Mouse (Mus musculus): Measurements from ENCODE around the gene Otop3. TPM values are rescaled to one million over a fixed set of nuclear protein-coding genes. Genes with fewer than 3 reads are reported as not detected.

The Otop3 gene
- 4.6 and 8.4 TPM in 2 replicates for polyA plus RNA-seq (2015; fragmentation: Nextera tagmentation; extraction: Ambion mirVana)

DNA sequence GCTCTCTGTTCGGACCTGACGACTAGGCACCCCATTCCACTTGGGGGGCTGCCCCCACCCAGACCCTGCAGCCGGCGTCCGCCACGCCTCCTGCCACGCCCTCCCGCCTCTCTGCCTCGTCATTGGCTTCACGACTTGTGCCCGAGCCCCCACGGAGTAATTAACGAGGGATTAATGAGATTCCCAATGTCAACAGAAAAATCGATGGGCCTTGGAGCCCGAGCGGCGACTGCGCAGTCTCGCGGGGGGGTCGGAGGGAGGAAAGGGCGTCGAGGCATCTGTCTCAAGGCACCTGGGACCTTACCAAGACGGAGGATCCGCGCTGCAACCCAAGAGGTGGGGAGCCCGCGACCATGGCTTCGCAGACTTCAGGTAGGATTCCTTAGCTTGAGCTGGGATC, at the start of gene Otop3:
Otop3 (plus strand) TSS at position 201 of the 400 bp plus-strand sequence.
- no peaks in the 10 kb centered on the region for H3K9me3 ChIP-seq (replicated peaks; ENCODE audit: control insufficient read depth, low read length)
- peaks cover 38% of the 10 kb centered on the region for H3K27me3 ChIP-seq (ENCODE audit: control insufficient read depth, insufficient read depth, low read length)
- no peaks in the 10 kb centered on the region for H3K36me3 ChIP-seq (ENCODE audit: control insufficient read depth, insufficient read depth, low read length)
- H3K4me3 ChIP-seq (replicated peaks; ENCODE audit: low read length): peak within 1 kb of the TSS; percentile 26
- peak within 1 kb of the TSS; percentile 47 for H3K4me2 ChIP-seq (ENCODE audit: low read depth, low read length)
- H3K4me1 ChIP-seq (ENCODE audit: control insufficient read depth, insufficient read depth, low read length): no peaks in the 10 kb centered on the region; the same call in 1 of the 2 replicates
- 2% methylated on average over 29 of the region's 29 CpGs for WGBS
- no peak within 1 kb of the TSS for H3K27ac ChIP-seq (ENCODE audit: low read length)
- ATAC-seq (ENCODE audit: insufficient read depth, low FRiP score): no peak
- 0 out of 2 replicates have a peak within 1 kb of the TSS, but pooled peaks have one; percentile 32 for H3K9ac ChIP-seq (ENCODE audit: low read length)

DNA sequence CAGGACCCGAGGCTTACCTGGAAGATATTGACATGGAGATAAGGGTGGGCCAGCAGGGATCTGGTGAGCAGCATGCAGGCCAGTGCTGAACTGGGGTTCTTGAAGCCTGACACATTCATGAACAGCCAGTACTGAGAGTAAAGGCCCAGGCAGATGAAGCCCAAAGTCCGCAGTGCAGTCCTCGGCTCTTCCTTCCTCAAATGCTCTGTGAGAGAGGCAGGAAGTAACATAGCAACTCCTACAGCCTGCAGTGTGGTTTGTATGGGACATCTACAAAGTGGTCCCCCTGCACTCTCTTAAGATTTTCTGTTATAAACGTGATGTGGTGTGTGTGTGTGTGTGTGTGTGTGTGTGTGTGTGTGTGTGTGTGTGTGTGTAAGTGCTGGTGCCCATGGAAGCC, 49.2 kb upstream of the Otop3 start:
- H3K36me3 ChIP-seq (ENCODE audit: control insufficient read depth, insufficient read depth, low read length): no peaks in the 10 kb centered on the region
- H3K27ac ChIP-seq (ENCODE audit: low read length): no peak overlapping the region
- H3K4me3 ChIP-seq (replicated peaks; ENCODE audit: low read length): no peak overlapping the region
- no peak overlapping the region for H3K4me2 ChIP-seq (ENCODE audit: low read depth, low read length)
- no peaks in the 10 kb centered on the region for H3K27me3 ChIP-seq (ENCODE audit: control insufficient read depth, insufficient read depth, low read length)
- ATAC-seq (ENCODE audit: insufficient read depth, low FRiP score): no peak
- 59% methylated on average over 4 of the region's 4 CpGs for WGBS
- H3K4me1 ChIP-seq (ENCODE audit: control insufficient read depth, insufficient read depth, low read length): peaks cover 6% of the 10 kb centered on the region
- H3K9me3 ChIP-seq (replicated peaks; ENCODE audit: control insufficient read depth, low read length): no peaks in the 10 kb centered on the region
- no peak overlapping the region for H3K9ac ChIP-seq (ENCODE audit: low read length)

DNA sequence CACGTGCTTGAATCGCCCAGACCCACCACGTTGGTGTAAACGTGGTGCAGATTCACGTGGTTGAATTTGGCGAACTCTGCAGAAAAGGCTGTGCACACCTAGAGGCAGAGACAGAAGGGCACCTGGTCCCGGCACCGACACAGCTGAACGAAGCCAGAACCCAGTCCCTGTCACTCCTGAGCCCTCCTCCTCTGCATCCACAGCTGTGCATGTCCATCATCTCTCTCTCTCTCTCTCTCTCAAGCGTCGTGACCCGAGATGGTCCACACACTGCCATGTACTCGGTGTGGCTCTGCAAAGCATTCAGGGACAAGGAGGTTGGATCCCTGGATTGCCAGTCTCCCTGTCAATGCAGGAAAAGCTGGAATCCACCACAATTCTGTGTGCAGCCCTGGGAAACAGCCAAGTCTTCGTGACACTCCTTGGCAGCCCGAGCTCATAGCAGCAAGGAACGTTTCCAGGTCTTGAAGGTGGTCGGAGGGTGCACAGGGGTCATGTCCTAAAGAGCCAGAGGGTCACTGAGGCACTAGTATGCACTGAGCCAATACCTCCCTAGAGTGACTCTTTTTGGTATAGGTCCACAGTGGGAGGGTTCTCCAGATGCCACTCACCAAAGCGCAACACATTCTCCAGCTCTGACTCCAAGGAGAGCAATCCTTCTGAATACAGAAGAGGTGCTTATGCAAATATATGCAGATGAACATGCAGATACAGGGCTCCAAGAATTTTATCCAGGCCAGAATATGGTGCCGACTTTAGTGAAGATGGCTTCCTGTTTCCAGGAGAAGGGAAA, 48.1 kb upstream of the Otop3 start:
- Histone ChIP-seq H3K9ac (ENCODE audit: low read length) (no peak overlapping the region), H3K4me1 (ENCODE audit: control insufficient read depth, insufficient read depth, low read length) (peaks cover 18% of the 10 kb centered on the region), H3K9me3 (replicated peaks; ENCODE audit: control insufficient read depth, low read length) (no peaks in the 10 kb centered on the region), H3K27ac (ENCODE audit: low read length) (no peak overlapping the region), H3K27me3 (ENCODE audit: control insufficient read depth, insufficient read depth, low read length) (no peaks in the 10 kb centered on the region), H3K4me3 (replicated peaks; ENCODE audit: low read length) (no peak overlapping the region), H3K36me3 (ENCODE audit: control insufficient read depth, insufficient read depth, low read length) (no peaks in the 10 kb centered on the region), H3K4me2 (ENCODE audit: low read depth, low read length) (no peak overlapping the region)
- 75% methylated on average over 19 of the region's 19 CpGs for WGBS
- no peak for ATAC-seq (ENCODE audit: insufficient read depth, low FRiP score)

DNA sequence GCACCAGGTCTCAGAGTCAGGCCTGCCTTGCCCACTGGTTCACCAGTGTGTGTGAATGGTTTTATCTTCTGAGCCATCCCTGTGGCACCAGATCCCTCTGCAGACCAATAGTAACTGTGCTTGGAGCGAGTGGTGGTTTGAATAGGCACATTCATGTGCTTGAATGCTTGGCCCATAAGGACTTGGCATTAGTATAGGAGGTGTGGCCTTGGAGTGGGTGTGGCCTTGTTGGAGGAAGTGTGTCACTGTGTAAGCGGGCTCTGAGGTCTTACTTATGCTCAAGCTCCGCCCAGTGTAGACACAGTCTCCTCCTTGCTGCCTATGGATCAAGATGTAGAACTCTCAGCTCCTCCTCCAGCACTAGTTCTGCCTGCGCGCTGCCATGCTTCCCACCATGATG, 47.1 kb upstream of the Otop3 start:
- Histone ChIP-seq H3K9me3 (replicated peaks; ENCODE audit: control insufficient read depth, low read length) (no peaks in the 10 kb centered on the region), H3K27me3 (ENCODE audit: control insufficient read depth, insufficient read depth, low read length) (no peaks in the 10 kb centered on the region), H3K4me3 (replicated peaks; ENCODE audit: low read length) (no peak overlapping the region), H3K36me3 (ENCODE audit: control insufficient read depth, insufficient read depth, low read length) (no peaks in the 10 kb centered on the region), H3K4me2 (ENCODE audit: low read depth, low read length) (no peak overlapping the region), H3K9ac (ENCODE audit: low read length) (no peak overlapping the region), H3K4me1 (ENCODE audit: control insufficient read depth, insufficient read depth, low read length) (peaks cover 24% of the 10 kb centered on the region), H3K27ac (ENCODE audit: low read length) (no peak overlapping the region)
- no peak for ATAC-seq (ENCODE audit: insufficient read depth, low FRiP score)
- WGBS: 86% methylated on average over 5 of the region's 5 CpGs

DNA sequence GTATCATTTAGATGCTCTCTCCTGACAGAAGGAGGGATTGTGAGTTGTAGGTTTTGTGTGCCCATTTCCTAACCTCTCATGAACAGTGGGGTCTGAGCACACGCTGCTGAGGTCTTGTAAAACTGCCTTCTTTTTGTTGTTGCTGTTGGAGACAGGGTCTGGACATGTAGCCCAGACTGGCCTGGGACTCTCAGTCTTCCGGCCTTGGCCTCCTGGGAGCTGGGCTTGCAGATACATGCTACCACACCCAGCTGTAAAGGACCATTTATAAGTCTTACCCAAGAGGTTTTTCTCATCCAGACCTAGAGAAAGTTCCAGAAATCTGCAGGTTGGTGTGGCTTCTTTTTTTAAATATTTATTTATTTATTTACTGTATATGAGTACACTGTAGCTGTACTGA, 46.2 kb upstream of the Otop3 start:
- Histone ChIP-seq H3K4me2 (ENCODE audit: low read depth, low read length) (no peak overlapping the region), H3K27ac (ENCODE audit: low read length) (no peak overlapping the region), H3K9ac (ENCODE audit: low read length) (no peak overlapping the region), H3K4me3 (replicated peaks; ENCODE audit: low read length) (no peak overlapping the region), H3K36me3 (ENCODE audit: control insufficient read depth, insufficient read depth, low read length) (no peaks in the 10 kb centered on the region), H3K4me1 (ENCODE audit: control insufficient read depth, insufficient read depth, low read length) (peaks cover 31% of the 10 kb centered on the region), H3K9me3 (replicated peaks; ENCODE audit: control insufficient read depth, low read length) (no peaks in the 10 kb centered on the region), H3K27me3 (ENCODE audit: control insufficient read depth, insufficient read depth, low read length) (no peaks in the 10 kb centered on the region)
- 93% methylated on average over 2 of the region's 2 CpGs for WGBS
- ATAC-seq (ENCODE audit: insufficient read depth, low FRiP score): no peak

DNA sequence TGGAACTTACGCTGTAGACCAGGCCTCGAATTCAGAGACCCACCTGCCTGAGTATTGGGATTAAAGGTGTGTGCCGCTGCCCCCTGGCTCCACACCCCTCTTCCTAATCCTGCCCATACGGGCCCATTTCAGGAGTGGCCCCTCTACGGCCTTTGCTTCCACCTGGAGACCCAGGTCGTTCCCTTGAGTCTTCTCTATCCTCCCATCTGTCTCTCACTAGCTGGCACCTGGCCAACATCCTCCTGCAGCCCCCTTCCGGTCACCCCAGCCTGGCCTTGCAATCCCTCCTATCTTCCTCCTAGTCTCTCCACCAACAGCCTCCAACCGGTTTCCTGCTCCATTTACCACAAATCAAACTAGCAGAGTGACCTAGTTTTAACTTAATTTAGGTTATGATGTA, 44.6 kb upstream of the Otop3 start:
- Histone ChIP-seq H3K9me3 (replicated peaks; ENCODE audit: control insufficient read depth, low read length) (no peaks in the 10 kb centered on the region), H3K9ac (ENCODE audit: low read length) (no peak overlapping the region), H3K36me3 (ENCODE audit: control insufficient read depth, insufficient read depth, low read length) (no peaks in the 10 kb centered on the region), H3K4me2 (ENCODE audit: low read depth, low read length) (no peak overlapping the region), H3K27ac (ENCODE audit: low read length) (no peak overlapping the region), H3K27me3 (ENCODE audit: control insufficient read depth, insufficient read depth, low read length) (no peaks in the 10 kb centered on the region), H3K4me1 (ENCODE audit: control insufficient read depth, insufficient read depth, low read length) (peaks cover 31% of the 10 kb centered on the region), H3K4me3 (replicated peaks; ENCODE audit: low read length) (no peak overlapping the region)
- 63% methylated on average over 8 of the region's 8 CpGs for WGBS
- no peak for ATAC-seq (ENCODE audit: insufficient read depth, low FRiP score)

DNA sequence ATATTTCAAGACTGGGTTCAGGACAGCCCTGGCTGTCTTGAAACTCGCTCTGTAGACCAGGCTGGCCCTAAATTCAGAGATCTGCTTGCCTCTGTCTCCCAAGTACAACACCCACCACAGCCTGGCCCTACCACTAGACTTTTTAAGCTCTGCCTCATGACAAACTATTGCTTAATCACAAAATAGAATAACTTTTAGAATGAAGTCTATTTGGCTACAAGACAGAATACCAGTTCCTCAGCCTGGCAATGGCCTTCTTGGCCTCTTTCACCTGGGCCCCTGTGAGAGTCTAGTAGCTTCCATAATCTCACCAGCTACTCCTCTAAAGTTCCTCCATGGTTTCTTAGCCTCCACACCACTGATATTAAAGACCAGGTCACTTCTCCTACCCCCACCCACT, 44.2 kb upstream of the Otop3 start:
- no peak overlapping the region for H3K4me2 ChIP-seq (ENCODE audit: low read depth, low read length)
- 85% methylated on average over 1 of the region's 1 CpGs for WGBS
- no peaks in the 10 kb centered on the region for H3K36me3 ChIP-seq (ENCODE audit: control insufficient read depth, insufficient read depth, low read length)
- H3K9ac ChIP-seq (ENCODE audit: low read length): no peak overlapping the region
- no peak for ATAC-seq (ENCODE audit: insufficient read depth, low FRiP score)
- H3K27ac ChIP-seq (ENCODE audit: low read length): peak overlapping the region; percentile 60
- H3K4me3 ChIP-seq (replicated peaks; ENCODE audit: low read length): no peak overlapping the region
- H3K4me1 ChIP-seq (ENCODE audit: control insufficient read depth, insufficient read depth, low read length): peaks cover 31% of the 10 kb centered on the region
- no peaks in the 10 kb centered on the region for H3K9me3 ChIP-seq (replicated peaks; ENCODE audit: control insufficient read depth, low read length)
- H3K27me3 ChIP-seq (ENCODE audit: control insufficient read depth, insufficient read depth, low read length): no peaks in the 10 kb centered on the region

DNA sequence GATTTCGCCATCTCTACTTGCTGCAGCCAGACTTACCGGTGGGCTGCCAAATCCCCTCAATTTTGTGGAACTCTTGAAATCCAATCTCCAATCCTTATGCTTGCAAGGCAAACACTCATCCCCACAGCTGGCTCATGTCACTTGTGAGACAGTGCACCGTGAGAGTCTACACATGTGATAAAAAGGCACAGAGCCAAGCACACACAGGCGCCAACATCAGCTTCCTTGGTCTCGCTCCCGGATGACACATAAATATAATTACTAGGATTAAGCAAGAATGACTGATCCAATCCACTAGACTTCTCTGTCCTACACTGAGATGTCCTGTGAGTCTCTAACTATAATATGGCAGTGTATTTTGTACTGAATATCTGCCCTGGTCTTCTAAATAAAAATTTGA, 43.6 kb upstream of the Otop3 start:
- no peaks in the 10 kb centered on the region for H3K9me3 ChIP-seq (replicated peaks; ENCODE audit: control insufficient read depth, low read length)
- H3K27me3 ChIP-seq (ENCODE audit: control insufficient read depth, insufficient read depth, low read length): no peaks in the 10 kb centered on the region
- H3K4me3 ChIP-seq (replicated peaks; ENCODE audit: low read length): no peak overlapping the region
- H3K4me2 ChIP-seq (ENCODE audit: low read depth, low read length): no peak overlapping the region
- WGBS: 39% methylated on average over 6 of the region's 6 CpGs
- no peaks in the 10 kb centered on the region for H3K36me3 ChIP-seq (ENCODE audit: control insufficient read depth, insufficient read depth, low read length)
- peak; percentile 67 for ATAC-seq (ENCODE audit: insufficient read depth, low FRiP score)
- peaks cover 31% of the 10 kb centered on the region for H3K4me1 ChIP-seq (ENCODE audit: control insufficient read depth, insufficient read depth, low read length)
- peak overlapping the region; percentile 60 for H3K27ac ChIP-seq (ENCODE audit: low read length)
- no peak overlapping the region for H3K9ac ChIP-seq (ENCODE audit: low read length)

DNA sequence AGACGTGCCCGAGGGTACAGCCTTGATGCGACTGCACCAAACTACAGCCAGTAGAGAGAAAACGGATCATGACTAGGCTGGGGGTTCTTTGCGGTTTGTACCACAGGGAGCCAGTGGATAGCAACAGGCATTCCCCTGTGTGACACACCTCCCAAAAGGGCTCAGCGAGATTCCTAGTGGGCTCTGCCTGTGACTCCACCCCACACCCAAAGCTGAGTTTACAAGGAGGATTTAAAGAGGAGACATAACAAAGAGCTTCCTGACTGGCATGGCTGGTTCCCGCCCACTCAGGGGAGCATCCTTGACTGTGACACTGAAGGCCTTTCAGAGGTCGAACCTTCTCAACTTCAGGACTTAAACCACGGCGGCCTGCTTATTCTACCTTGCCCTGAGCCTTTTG, 43.0 kb upstream of the Otop3 start:
- Histone ChIP-seq H3K36me3 (ENCODE audit: control insufficient read depth, insufficient read depth, low read length) (no peaks in the 10 kb centered on the region), H3K9ac (ENCODE audit: low read length) (no peak overlapping the region), H3K27ac (ENCODE audit: low read length) (peak overlapping the region; percentile 0), H3K27me3 (ENCODE audit: control insufficient read depth, insufficient read depth, low read length) (0 out of 2 replicates have a peak, but pooled peaks cover 3% of the 10 kb centered on the region), H3K4me1 (ENCODE audit: control insufficient read depth, insufficient read depth, low read length) (peaks cover 31% of the 10 kb centered on the region), H3K9me3 (replicated peaks; ENCODE audit: control insufficient read depth, low read length) (no peaks in the 10 kb centered on the region), H3K4me2 (ENCODE audit: low read depth, low read length) (no peak overlapping the region), H3K4me3 (replicated peaks; ENCODE audit: low read length) (no peak overlapping the region)
- 74% methylated on average over 10 of the region's 10 CpGs for WGBS
- ATAC-seq (ENCODE audit: insufficient read depth, low FRiP score): no peak

Data from stomach, embryonic 16.5 days (tissue).